Mouse (Mus musculus) cerebellum, postnatal 10 days (tissue): ENCODE data around the gene Tecr.
A peak's percentile ranks its signal among the peaks of the same experiment; 100 is the strongest.

Experiments
- DNase-seq, 2 experiments: peaks; one replicate each; pipeline ENCODE4 v3.0.0; 2021; ENCODE audit warnings: mixed read lengths in 2 of 2

Gene Tecr

GRCm38 (mm10) chr8:83579676-83580075, 28.1 kb downstream of the Tecr start:
- DNase-seq: peak; percentile 3 to 5

- DNase-seq: peak; percentile 8 to 16
Observed at GRCm38 (mm10) chr8:83578131-83579055, 29.4 kb downstream of the Tecr start.

GRCm38 (mm10) chr8:83577384-83577791, 30.4 kb downstream of the Tecr start:
- DNase-seq: peak; percentile 58 to 66

GRCm38 (mm10) chr8:83576921-83577320, 30.9 kb downstream of the Tecr start:
- peak; percentile 11 to 19 for DNase-seq

- peak in 1 of 2 experiments; percentile 2 for DNase-seq
Observed at GRCm38 (mm10) chr8:83576516-83576895, 31.3 kb downstream of the Tecr start.

- peak; percentile 71 to 77 for DNase-seq
Observed at GRCm38 (mm10) chr8:83575561-83576515, 31.9 kb downstream of the Tecr start.

GRCm38 (mm10) chr8:83574631-83575315, 33.0 kb downstream of the Tecr start:
- DNase-seq: peak; percentile 51 to 58

GRCm38 (mm10) chr8:83573140-83573875, 34.5 kb downstream of the Tecr start:
- DNase-seq: peak; percentile 30 to 36

- DNase-seq: peak; percentile 2 to 5
Observed at GRCm38 (mm10) chr8:83572246-83572812, 35.4 kb downstream of the Tecr start.

- peak; percentile 3 to 16 for DNase-seq
Observed at GRCm38 (mm10) chr8:83571791-83572190, 36.0 kb downstream of the Tecr start.

- peak in 1 of 2 experiments; percentile 14 for DNase-seq
Observed at GRCm38 (mm10) chr8:83571001-83571340, 36.8 kb downstream of the Tecr start.

- peak; percentile 8 to 11 for DNase-seq
Observed at GRCm38 (mm10) chr8:83570272-83571000, 37.3 kb downstream of the Tecr start.

GRCm38 (mm10) chr8:83569165-83569564, 38.6 kb downstream of the Tecr start:
- peak; percentile 2 to 6 for DNase-seq

- peak; percentile 3 to 6 for DNase-seq
Observed at GRCm38 (mm10) chr8:83568755-83569154, 39.0 kb downstream of the Tecr start.

- peak; percentile 2 to 4 for DNase-seq
Observed at GRCm38 (mm10) chr8:83568128-83568527, 39.6 kb downstream of the Tecr start.

- DNase-seq: peak; percentile 6 to 9
Observed at GRCm38 (mm10) chr8:83567668-83568067, 40.1 kb downstream of the Tecr start.

GRCm38 (mm10) chr8:83566469-83567395, 41.0 kb downstream of the Tecr start, which contains the start of gene Ndufb7:
Gene Ndufb7 (plus strand): TSS chr8:83566671.
- DNase-seq: peak; percentile 99

- peak; percentile 51 to 57 for DNase-seq
Observed at GRCm38 (mm10) chr8:83565731-83566375, 41.9 kb downstream of the Tecr start.

- no peak for DNase-seq
Observed at GRCm38 (mm10) chr8:83563246-83563645, 44.5 kb downstream of the Tecr start.
